Mouse (Mus musculus) CH12.LX (cell line): Measurements from ENCODE around the gene Wbp2. TPM values are rescaled to one million over a fixed set of nuclear protein-coding genes. Genes with fewer than 3 reads are reported as not detected.

Experiments used
- DNase-seq: peaks from one replicate; pipeline ENCODE4 v3.0.0-alpha.2; 2013; ENCODE audit errors: extremely low read depth
- H3K27ac ChIP-seq: 2 replicates; pipeline ENCODE4 v1.5.1; 2012; ENCODE audit warnings: low read depth, mild to moderate bottlenecking, control low read depth, moderate library complexity; ENCODE audit not compliant: insufficient read depth
- H3K27me3 ChIP-seq: replicated peaks from 2 replicates; pipeline ENCODE3; 2012; ENCODE audit warnings: inconsistent platforms
- H3K36me3 ChIP-seq, 2 experiments: replicated peaks in 1 of 2; 2 replicates each; pipeline versions ENCODE3 to v1.6.1; 2012; ENCODE audit warnings: inconsistent platforms in 1 of 2, low read length in 1 of 2, mild to moderate bottlenecking in 1 of 2, mixed read lengths in 1 of 2, moderate library complexity in 1 of 2; ENCODE audit not compliant: control insufficient read depth in 1 of 2, insufficient read depth in 1 of 2
- H3K4me1 ChIP-seq, 2 experiments: 2 replicates each; pipeline ENCODE4 v1.6.1; 2012; ENCODE audit warnings: inconsistent platforms in 1 of 2, moderate library complexity in 1 of 2; ENCODE audit not compliant: insufficient read depth in 2 of 2, control insufficient read depth in 1 of 2
- H3K4me2 ChIP-seq: 2 replicates; pipeline ENCODE4 v1.6.1; 2012; ENCODE audit warnings: low read depth, mild to moderate bottlenecking, control low read depth; ENCODE audit not compliant: poor library complexity, insufficient read depth, severe bottlenecking
- H3K4me3 ChIP-seq, 3 experiments: fragments of 150-350 bp in 1 of 3; sonication (generic) in 1 of 3; replicated peaks in 1 of 3; 2 replicates each; pipeline versions ENCODE3 to v1.5.1; 2011 to 2012; ENCODE audit warnings: low read depth in 2 of 3, low read length in 2 of 3, mild to moderate bottlenecking in 2 of 3, moderate library complexity in 2 of 3, control low read depth in 1 of 3, improper control_type of control experiment in 1 of 3, inconsistent platforms in 1 of 3, mixed read lengths in 1 of 3; ENCODE audit not compliant: poor library complexity in 1 of 3
- H3K79me2 ChIP-seq: replicated peaks from 2 replicates; pipeline ENCODE4 v1.6.1; 2012; ENCODE audit warnings: mild to moderate bottlenecking, moderate library complexity; ENCODE audit not compliant: control insufficient read depth, poor library complexity, insufficient read depth, severe bottlenecking; ENCODE audit errors: extremely low read depth
- H3K9ac ChIP-seq: 2 replicates; pipeline ENCODE4 v1.6.1; 2012; ENCODE audit warnings: low read depth, mild to moderate bottlenecking, control low read depth, moderate library complexity; ENCODE audit not compliant: insufficient read depth
- H3K9me3 ChIP-seq: replicated peaks from 2 replicates; pipeline ENCODE3; 2012; ENCODE audit warnings: low read length, inconsistent platforms, mixed read lengths
- BHLHE40 ChIP-seq: IDR thresholded peaks from 2 replicates; pipeline ENCODE4 v1.6.1; 2011; ENCODE audit warnings: mild to moderate bottlenecking, low read depth, low read length, improper control_type of control experiment
- CHD1 ChIP-seq: IDR thresholded peaks from 2 replicates; pipeline ENCODE4 v1.6.1; 2012; ENCODE audit warnings: low read depth, low read length, improper control_type of control experiment, inconsistent platforms
- CHD2 ChIP-seq: IDR thresholded peaks from 2 replicates; pipeline ENCODE4 v1.6.1; 2011; ENCODE audit warnings: low read length, improper control_type of control experiment
- CTCF ChIP-seq, 2 experiments: IDR thresholded peaks in 1 of 2; conservative IDR thresholded peaks in 1 of 2; 2 replicates each; pipeline ENCODE4 v1.5.1; 2011 to 2012; ENCODE audit warnings: low read depth in 2 of 2, low read length in 2 of 2, improper control_type of control experiment in 1 of 2, inconsistent platforms in 1 of 2, mild to moderate bottlenecking in 1 of 2, moderate library complexity in 1 of 2
- E2F4 ChIP-seq: IDR thresholded peaks from 2 replicates; pipeline ENCODE4 v1.6.1; 2011; ENCODE audit warnings: low read depth, low read length, improper control_type of control experiment; ENCODE audit not compliant: insufficient replicate concordance
- JUN ChIP-seq: IDR thresholded peaks from 2 replicates; pipeline ENCODE4 v1.6.1; 2011; ENCODE audit warnings: low read depth, mild to moderate bottlenecking, low read length, improper control_type of control experiment, moderate library complexity; ENCODE audit not compliant: insufficient read depth
- JUND ChIP-seq: conservative IDR thresholded peaks from 2 replicates; pipeline ENCODE4 v1.6.1; 2011; ENCODE audit warnings: low read depth, low read length, improper control_type of control experiment
- KAT2A ChIP-seq: IDR thresholded peaks from 2 replicates; pipeline ENCODE4 v1.6.1; 2012; ENCODE audit warnings: low read length, improper control_type of control experiment, inconsistent platforms; ENCODE audit not compliant: insufficient replicate concordance
- MAZ ChIP-seq: IDR thresholded peaks from 2 replicates; pipeline ENCODE4 v1.6.1; 2012; ENCODE audit warnings: low read depth, mild to moderate bottlenecking, inconsistent platforms, low read length, improper control_type of control experiment, moderate library complexity
- NELFE ChIP-seq: IDR thresholded peaks from 2 replicates; pipeline ENCODE4 v1.6.1; 2011; ENCODE audit warnings: low read depth, low read length, improper control_type of control experiment
- PAX5 ChIP-seq: IDR thresholded peaks from 2 replicates; pipeline ENCODE4 v1.6.1; 2012; ENCODE audit warnings: low read length, inconsistent platforms, mixed read lengths
- RAD21 ChIP-seq: IDR thresholded peaks from 2 replicates; pipeline ENCODE4 v1.6.1; 2011; ENCODE audit warnings: low read depth, mild to moderate bottlenecking, low read length, improper control_type of control experiment, moderate library complexity
- RCOR1 ChIP-seq: conservative IDR thresholded peaks from 2 replicates; pipeline ENCODE4 v1.6.1; 2012; ENCODE audit warnings: low read depth, mild to moderate bottlenecking, inconsistent platforms, low read length, improper control_type of control experiment
- SMC3 ChIP-seq: IDR thresholded peaks from 2 replicates; pipeline ENCODE4 v1.6.1; 2011; ENCODE audit warnings: low read depth, low read length, improper control_type of control experiment
- UBTF ChIP-seq: IDR thresholded peaks from 2 replicates; pipeline ENCODE4 v1.6.1; 2012; ENCODE audit warnings: low read depth, mild to moderate bottlenecking, inconsistent platforms, low read length, improper control_type of control experiment, moderate library complexity
- ZNF384 ChIP-seq: IDR thresholded peaks from 2 replicates; pipeline ENCODE4 v1.6.1; 2012; ENCODE audit warnings: low read depth, low read length, improper control_type of control experiment, inconsistent platforms
- dilution Hi-C: fragments of 300-500 bp; cut with MboI; formaldehyde crosslinking; loops from 2 replicates; pipeline ENCODE4 v1.14.3; 2020; ENCODE audit warnings: low sequenced_read_pairs; ENCODE audit not compliant: extremely low pct_unique_long_range_greater_than_20kb, extremely low pct_ligation_motif_present
- in situ Hi-C: fragments of 300-500 bp; cut with MboI; formaldehyde crosslinking; loops from 3 replicates; pipeline ENCODE4 v1.14.3; 2019; ENCODE audit warnings: low sequenced_read_pairs, low pct_ligation_motif_present, low pct_unique_long_range_greater_than_20kb, mixed read lengths
- polyA plus RNA-seq: library from polyadenylated mRNA; unstranded; fragments of >175 nt; gene quantifications from 2 replicates; pipeline ENCODE4 v1.2.1, GENCODE M21; 2012; ENCODE audit warnings: low read depth; ENCODE audit not compliant: insufficient read length
- total RNA-seq, 2 experiments: library from RNA; depleted of rRNA; stranded (reverse); fragments of 300-350 nt in 1 of 2; fragments of >200 nt in 1 of 2; gene quantifications; 2 replicates each; pipeline ENCODE4 v1.2.3; 2012 to 2014

The Wbp2 gene
- total and polyA plus RNA-seq, 3 experiments, result 15.2 to 97.1 (median 30.7) TPM

GRCm38 (mm10) chr11:116036671-116037070 is 50.1 kb downstream of the Wbp2 start:
- no peak overlapping the region for H3K27ac ChIP-seq
- no peaks in the 10 kb centered on the region for H3K27me3 ChIP-seq
- peaks cover 75% of the 10 kb centered on the region for H3K79me2 ChIP-seq
- no peak for TF ChIP-seq BHLHE40
- peak; percentile 18; the same call in 1 of the 2 replicates for TF ChIP-seq ZNF384
- H3K36me3 ChIP-seq, result peaks cover 30 to 71% of the 10 kb centered on the region in 2 experiments
- no peak overlapping the region for H3K4me3 ChIP-seq
- no peak for DNase-seq
- H3K4me2 ChIP-seq, result no peak overlapping the region
- H3K4me1 ChIP-seq, result peaks cover 0 to 19% of the 10 kb centered on the region in 2 experiments; a peak in 2 of 4 replicates
- in situ Hi-C loops, result no loop called here
- peaks cover 4% of the 10 kb centered on the region for H3K9me3 ChIP-seq
- H3K9ac ChIP-seq, result no peak overlapping the region
- dilution Hi-C loops, result no loop called here

GRCm38 (mm10) chr11:116034584-116034983 is 52.2 kb downstream of the Wbp2 start:
- H3K36me3 ChIP-seq, result peaks cover 19 to 56% of the 10 kb centered on the region in 2 experiments
- no peaks in the 10 kb centered on the region for H3K9me3 ChIP-seq
- no peaks in the 10 kb centered on the region for H3K27me3 ChIP-seq
- H3K4me1 ChIP-seq, result peaks cover 0 to 26% of the 10 kb centered on the region in 2 experiments; a peak in 2 of 4 replicates
- H3K27ac ChIP-seq, result no peak overlapping the region
- no peak overlapping the region for H3K4me2 ChIP-seq
- H3K4me3 ChIP-seq, result no peak overlapping the region
- in situ Hi-C loops, result loop anchor here (5.0 kb wide), 1 partner anchor 33 kb away; no protein-coding TSS in a partner anchor
- TF ChIP-seq MAZ (no peak), JUND (no peak), SMC3 (no peak), RCOR1 (no peak), PAX5 (no peak), CHD1 (no peak), JUN (no peak), NELFE (no peak), KAT2A (no peak), E2F4 (no peak), BHLHE40 (no peak), CTCF (conservative IDR thresholded peaks at IDR 0.05 in 1 of 2, IDR thresholded peaks at IDR 0.05 in 1 of 2; ENCODE audit: low read depth in 2 of 2, low read length in 2 of 2) (no peak), CHD2 (no peak), UBTF (no peak), RAD21 (no peak)
- DNase-seq, result no peak
- H3K79me2 ChIP-seq, result peaks cover 84% of the 10 kb centered on the region
- H3K9ac ChIP-seq, result no peak overlapping the region
- dilution Hi-C loops, result no loop called here
